8 mouse cellular contexts compared by ENCODE assay signal in genomic region chr14:76149531-76150179, GRCm38 (mm10). TPM values are rescaled to one million over a fixed set of nuclear protein-coding genes. Genes with fewer than 3 reads are reported as not detected.
A peak's percentile ranks its signal among the peaks of the same experiment; 100 is the strongest.
DNase-seq lines count a peak whose midpoint lies in the region; ATAC-seq lines count a peak whose summit lies in the region.

No protein-coding gene starts in this region.

- H3K4me3 ChIP-seq in midbrain, embryonic 14.5 days (replicated peaks; ENCODE audit: low read depth, low read length), result no peak overlapping the region
- H3K4me3 ChIP-seq in midbrain, embryonic 10.5 days, result no peak overlapping the region
- H3K4me3 ChIP-seq in forebrain, embryonic 15.5 days, result 0 out of 2 replicates have a peak overlapping the region, but pooled peaks have one; percentile 2
- peak overlapping the region; percentile 28 for H3K4me3 ChIP-seq in hindbrain, embryonic 10.5 days
- 0 out of 2 replicates have a peak overlapping the region, but pooled peaks have one; percentile 6 for H3K4me3 ChIP-seq in limb, embryonic 12.5 days (replicated peaks)
- no peak overlapping the region for H3K4me3 ChIP-seq in neural tube, embryonic 13.5 days

- ATAC-seq in midbrain, embryonic 14.5 days (ENCODE audit: low FRiP score, low TSS enrichment), result no peak
- ATAC-seq in forebrain, embryonic 15.5 days (replicated peaks), result no peak
- no peak for ATAC-seq in limb, embryonic 12.5 days (ENCODE audit: insufficient number of reproducible peaks, insufficient read depth, low FRiP score, low TSS enrichment, low read depth)
- ATAC-seq in neural tube, embryonic 13.5 days (ENCODE audit: low read depth), result no peak

- WGBS in midbrain, embryonic 14.5 days, result 49% methylated on average over 13 of the region's 13 CpGs
- 44% methylated on average over 13 of the region's 13 CpGs for WGBS in midbrain, embryonic 10.5 days
- 37% methylated on average over 13 of the region's 13 CpGs for WGBS in forebrain, embryonic 15.5 days
- WGBS in hindbrain, embryonic 10.5 days, result 40% methylated on average over 13 of the region's 13 CpGs
- 36% methylated on average over 13 of the region's 13 CpGs for WGBS in limb, embryonic 12.5 days
- 35% methylated on average over 13 of the region's 13 CpGs for WGBS in neural tube, embryonic 13.5 days

- H3K4me2 ChIP-seq in midbrain, embryonic 14.5 days (ENCODE audit: low read length), result no peak overlapping the region
- peak overlapping the region; percentile 11; the same call in 1 of the 2 replicates for H3K4me2 ChIP-seq in forebrain, embryonic 15.5 days (replicated peaks)
- H3K4me2 ChIP-seq in limb, embryonic 12.5 days, result peak overlapping the region; percentile 23
- peak overlapping the region; percentile 20; the same call in 1 of the 2 replicates for H3K4me2 ChIP-seq in neural tube, embryonic 13.5 days

- no peak overlapping the region for H3K9ac ChIP-seq in midbrain, embryonic 14.5 days (replicated peaks; ENCODE audit: low read length)
- no peak overlapping the region for H3K9ac ChIP-seq in forebrain, embryonic 15.5 days (replicated peaks)
- H3K9ac ChIP-seq in limb, embryonic 12.5 days (replicated peaks), result no peak overlapping the region
- no peak overlapping the region for H3K9ac ChIP-seq in neural tube, embryonic 13.5 days

- no peaks in the 10 kb centered on the region for H3K36me3 ChIP-seq in midbrain, embryonic 14.5 days (ENCODE audit: control insufficient read depth, insufficient read depth, low read length)
- H3K36me3 ChIP-seq in midbrain, embryonic 10.5 days, result no peaks in the 10 kb centered on the region
- no peaks in the 10 kb centered on the region for H3K36me3 ChIP-seq in forebrain, embryonic 15.5 days
- H3K36me3 ChIP-seq in hindbrain, embryonic 10.5 days, result no peaks in the 10 kb centered on the region
- no peaks in the 10 kb centered on the region for H3K36me3 ChIP-seq in limb, embryonic 12.5 days
- H3K36me3 ChIP-seq in neural tube, embryonic 13.5 days, result no peaks in the 10 kb centered on the region

- DNase-seq in midbrain, embryonic 14.5 days, result peak; percentile 46
- DNase-seq in midbrain, embryonic 10.5 days (ENCODE audit: low spot score), result no peak
- DNase-seq in c-Kit-positive CD71-positive TER-119-negative erythroid progenitor cells, embryonic 14.5 days (ENCODE audit: low read depth), result peak; percentile 74
- no peak for DNase-seq in hindbrain, embryonic 10.5 days (ENCODE audit: low spot score)
- DNase-seq in thymus, postnatal 10 days (ENCODE audit: low spot score in 2 of 2), result no peak

- peaks cover 4% of the 10 kb centered on the region; the same call in 1 of the 2 replicates for H3K4me1 ChIP-seq in midbrain, embryonic 14.5 days (ENCODE audit: control insufficient read depth, insufficient read depth, low read length)
- H3K4me1 ChIP-seq in midbrain, embryonic 10.5 days, result peaks cover 48% of the 10 kb centered on the region
- H3K4me1 ChIP-seq in forebrain, embryonic 15.5 days, result peaks cover 27% of the 10 kb centered on the region
- peaks cover 35% of the 10 kb centered on the region for H3K4me1 ChIP-seq in hindbrain, embryonic 10.5 days (replicated peaks)
- H3K4me1 ChIP-seq in limb, embryonic 12.5 days (replicated peaks), result 0 out of 2 replicates have a peak, but pooled peaks cover 12% of the 10 kb centered on the region
- H3K4me1 ChIP-seq in neural tube, embryonic 13.5 days (replicated peaks), result peaks cover 17% of the 10 kb centered on the region

- H3K27ac ChIP-seq in midbrain, embryonic 14.5 days (replicated peaks; ENCODE audit: low read depth, low read length), result no peak overlapping the region
- no peak overlapping the region; the same call in 1 of the 2 replicates for H3K27ac ChIP-seq in midbrain, embryonic 10.5 days (replicated peaks)
- no peak overlapping the region for H3K27ac ChIP-seq in forebrain, embryonic 15.5 days (replicated peaks)
- no peak overlapping the region for H3K27ac ChIP-seq in hindbrain, embryonic 10.5 days
- H3K27ac ChIP-seq in limb, embryonic 12.5 days, result no peak overlapping the region
- H3K27ac ChIP-seq in neural tube, embryonic 13.5 days (replicated peaks), result no peak overlapping the region

- H3K9me3 ChIP-seq in midbrain, embryonic 14.5 days (ENCODE audit: control insufficient read depth, low read length), result no peaks in the 10 kb centered on the region
- no peaks in the 10 kb centered on the region for H3K9me3 ChIP-seq in midbrain, embryonic 10.5 days (replicated peaks)
- H3K9me3 ChIP-seq in forebrain, embryonic 15.5 days, result no peaks in the 10 kb centered on the region
- no peaks in the 10 kb centered on the region for H3K9me3 ChIP-seq in hindbrain, embryonic 10.5 days
- H3K9me3 ChIP-seq in limb, embryonic 12.5 days, result no peaks in the 10 kb centered on the region
- H3K9me3 ChIP-seq in neural tube, embryonic 13.5 days, result no peaks in the 10 kb centered on the region

- H3K27me3 ChIP-seq in midbrain, embryonic 14.5 days (ENCODE audit: control insufficient read depth, insufficient read depth, low read length), result no peaks in the 10 kb centered on the region
- H3K27me3 ChIP-seq in midbrain, embryonic 10.5 days (ENCODE audit: low read depth, poor library complexity, severe bottlenecking), result no peaks in the 10 kb centered on the region
- H3K27me3 ChIP-seq in forebrain, embryonic 15.5 days, result no peaks in the 10 kb centered on the region
- H3K27me3 ChIP-seq in hindbrain, embryonic 10.5 days (ENCODE audit: insufficient read depth, poor library complexity, severe bottlenecking), result no peaks in the 10 kb centered on the region
- no peaks in the 10 kb centered on the region for H3K27me3 ChIP-seq in limb, embryonic 12.5 days
- no peaks in the 10 kb centered on the region for H3K27me3 ChIP-seq in neural tube, embryonic 13.5 days

RNA-seq across cellular contexts. Expression of gene Nufip1, which starts 39.0 kb away (rescaled TPM):
- polyA plus RNA-seq in midbrain, embryonic 14.5 days (2014; fragmentation: Nextera tagmentation; extraction: Ambion mirVana), result 12.3 and 14.2 TPM in 2 replicates
- polyA plus RNA-seq in midbrain, embryonic 10.5 days (2016; fragmentation: Nextera tagmentation; extraction: Ambion mirVana), result 18.2 and 21.2 TPM in 2 replicates
- polyA plus RNA-seq in forebrain, embryonic 15.5 days (2015; fragmentation: Nextera tagmentation; extraction: Ambion mirVana), result 15.2 and 16.5 TPM in 2 replicates
- polyA plus RNA-seq in hindbrain, embryonic 10.5 days (2016; fragmentation: Nextera tagmentation; extraction: Ambion mirVana), result 17.5 and 19.4 TPM in 2 replicates
- 19.4 and 19.9 TPM in 2 replicates for polyA plus RNA-seq in limb, embryonic 12.5 days (2016; fragmentation: Nextera tagmentation; extraction: Ambion mirVana)
- 13.3 and 14.3 TPM in 2 replicates for polyA plus RNA-seq in neural tube, embryonic 13.5 days (2015; fragmentation: Nextera tagmentation; extraction: Ambion mirVana)

RNA-seq across cellular contexts. Expression of gene Gpalpp1, which starts 39.1 kb away (rescaled TPM):
- 10.3 and 16.2 TPM in 2 replicates for polyA plus RNA-seq in midbrain, embryonic 14.5 days (2014; fragmentation: Nextera tagmentation; extraction: Ambion mirVana)
- 16.8 and 17.6 TPM in 2 replicates for polyA plus RNA-seq in midbrain, embryonic 10.5 days (2016; fragmentation: Nextera tagmentation; extraction: Ambion mirVana)
- 13.6 and 14.4 TPM in 2 replicates for polyA plus RNA-seq in forebrain, embryonic 15.5 days (2015; fragmentation: Nextera tagmentation; extraction: Ambion mirVana)
- 13.1 and 16.4 TPM in 2 replicates for polyA plus RNA-seq in hindbrain, embryonic 10.5 days (2016; fragmentation: Nextera tagmentation; extraction: Ambion mirVana)
- polyA plus RNA-seq in limb, embryonic 12.5 days (2016; fragmentation: Nextera tagmentation; extraction: Ambion mirVana), result 13.2 and 16.2 TPM in 2 replicates
- polyA plus RNA-seq in neural tube, embryonic 13.5 days (2015; fragmentation: Nextera tagmentation; extraction: Ambion mirVana), result 12.2 and 12.5 TPM in 2 replicates

Comparison
In these comparisons a context has a peak if more than half of its experiments do, and no peak if none do; other contexts are left out.
1. DNase-seq: peak in midbrain, embryonic 14.5 days (single experiment) and c-Kit-positive CD71-positive TER-119-negative erythroid progenitor cells, embryonic 14.5 days (single experiment); none in midbrain, embryonic 10.5 days (single experiment), hindbrain, embryonic 10.5 days (single experiment) and thymus, postnatal 10 days (0 of 2).
2. H3K4me3 ChIP-seq: peak in forebrain, embryonic 15.5 days (single experiment), hindbrain, embryonic 10.5 days (single experiment) and limb, embryonic 12.5 days (single experiment); none in midbrain, embryonic 14.5 days (single experiment), midbrain, embryonic 10.5 days (single experiment) and neural tube, embryonic 13.5 days (single experiment).